Mouse (Mus musculus) heart, adult 2 months (tissue): ENCODE measurements at regions not wholly inside any gene's neighbourhood (a gene's known extent, or its start where the extent isn't known, plus 50 kb on each side); places are given as distances from the start of the nearest gene placed in this dataset.

Experiments
- CTCF ChIP-seq: fragments of 200-600 bp; IDR thresholded peaks from 2 replicates; pipeline ENCODE4 v1.8.1; 2022; ENCODE audit warnings: antibody characterized with exemption, mild to moderate bottlenecking, moderate library complexity
- EP300 ChIP-seq: fragments of 200-500 bp; IDR thresholded peaks from 2 replicates; pipeline ENCODE4 v1.6.1; 2011; ENCODE audit warnings: low read depth, low read length, control low read depth; ENCODE audit not compliant: insufficient read depth

GRCm38 (mm10) chr12:12706326-12706920 is 235.3 kb downstream of the Mycn start:
- TF ChIP-seq EP300 (no peak), CTCF (no peak)
